Mouse (Mus musculus) E14TG2a.4 (cell line): Measurements from ENCODE around the gene Tns4.

Source experiments
- CTCF ChIP-seq: conservative IDR thresholded peaks from 2 replicates; pipeline ENCODE4 v1.5.1; 2014; ENCODE audit warnings: low read length
- NANOG ChIP-seq: IDR thresholded peaks from 2 replicates; pipeline ENCODE4 v1.6.1; 2014; ENCODE audit warnings: borderline replicate concordance, low read length, mixed read lengths
- POU5F1 ChIP-seq: IDR thresholded peaks from 2 replicates; pipeline ENCODE4 v1.6.1; 2014; ENCODE audit warnings: low read length, borderline replicate concordance

DNA sequence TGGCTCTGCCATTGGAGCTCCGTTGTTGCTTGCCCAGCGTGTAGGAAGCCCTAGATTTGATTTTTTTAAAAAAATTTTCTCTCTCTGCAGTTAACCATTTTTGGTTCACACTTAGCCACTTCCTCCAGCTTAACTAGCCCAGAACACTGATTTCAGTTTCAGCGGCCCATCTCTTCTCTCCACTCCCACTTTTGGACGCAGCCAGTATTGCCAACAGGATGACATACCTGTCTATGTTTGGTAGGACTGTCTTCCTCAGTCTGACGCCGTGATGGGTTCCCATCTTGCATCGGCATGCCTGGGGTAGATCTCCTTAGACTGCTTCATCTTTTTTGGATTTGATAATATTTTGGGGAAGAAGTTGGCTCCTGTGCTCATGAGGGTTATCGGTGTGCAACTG is 1.3 kb upstream of the Tns4 start:
- TF ChIP-seq CTCF (peak; percentile 32), NANOG (no peak), POU5F1 (no peak)
